Mouse (Mus musculus) megakaryocyte, embryonic 14.5 days (primary cell): Measurements from ENCODE around the gene Nyap1.

Experiments
- FLI1 ChIP-seq: IDR thresholded peaks from 2 replicates; pipeline ENCODE4 v1.6.1; 2012; ENCODE audit warnings: low read length, inconsistent platforms, mixed read lengths
- GATA1 ChIP-seq: IDR thresholded peaks from 3 replicates; pipeline ENCODE4 v1.6.1; 2012; ENCODE audit warnings: mixed read lengths, low read length, inconsistent platforms, borderline replicate concordance

DNA sequence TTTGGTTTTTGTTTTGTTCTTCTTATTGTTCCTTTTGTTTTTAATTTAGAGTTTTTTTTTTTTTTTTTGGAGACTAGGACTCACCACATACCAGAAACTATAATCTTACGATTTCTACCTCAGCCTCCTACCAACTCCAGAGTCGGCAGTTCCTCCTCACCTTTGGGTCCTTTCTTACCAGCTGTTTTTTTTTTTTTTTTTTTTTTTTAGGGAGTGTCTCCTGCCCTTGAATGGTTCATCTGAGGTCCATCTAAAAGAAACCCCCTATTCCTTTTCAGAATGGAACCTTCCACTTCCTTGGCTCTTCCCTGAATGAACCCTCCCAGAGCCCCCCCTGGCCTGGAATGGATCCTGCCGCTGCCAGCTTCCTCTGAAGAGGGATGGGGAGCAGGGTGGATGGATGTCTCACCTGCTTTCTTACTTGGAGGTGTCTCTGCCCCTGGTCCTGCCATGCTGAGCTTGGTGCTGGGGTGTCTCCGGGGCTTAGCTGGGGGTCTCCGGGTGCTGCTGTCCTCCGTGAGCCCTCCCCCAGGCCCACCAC lies 3.9 kb downstream of the Nyap1 start:
- TF ChIP-seq GATA1 (no peak), FLI1 (no peak)
